Mouse (Mus musculus): Measurements from ENCODE around the gene Phldb3.

DNA sequence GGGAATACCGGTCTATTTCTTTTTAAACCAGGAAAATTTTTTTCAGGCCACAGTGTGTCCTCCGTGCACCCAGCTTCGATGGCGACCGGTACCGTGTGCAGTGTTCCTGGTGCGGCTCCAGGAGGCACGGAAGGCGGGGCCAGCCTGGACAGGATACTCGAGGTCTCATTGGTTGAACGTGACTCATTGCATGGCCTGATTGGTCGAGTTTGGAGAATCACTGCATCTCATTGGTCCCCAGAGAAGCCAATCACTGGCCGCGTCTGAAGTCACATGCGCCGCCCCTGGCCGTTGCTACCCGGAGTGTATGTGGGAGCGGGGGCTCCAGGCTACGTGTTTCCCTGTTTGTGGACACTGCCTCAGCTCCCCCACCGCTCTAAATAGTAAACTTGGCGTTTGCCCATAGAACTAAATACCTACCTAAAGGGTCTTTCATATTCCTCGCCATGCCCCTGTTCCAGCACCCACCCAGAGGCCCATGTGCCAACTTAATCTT, 61.4 kb downstream of the Phldb3 start:
- no peak for TF ChIP-seq CTCF (IDR thresholded peaks at IDR 0.05; ENCODE audit: low read depth, low read length)
- TF ChIP-seq POLR2A (IDR thresholded peaks at IDR 0.05; ENCODE audit: borderline replicate concordance, low read depth, low read length) = no peak
